Mouse (Mus musculus): ENCODE results near the gene Epha3.

Epha3 gene

DNA sequence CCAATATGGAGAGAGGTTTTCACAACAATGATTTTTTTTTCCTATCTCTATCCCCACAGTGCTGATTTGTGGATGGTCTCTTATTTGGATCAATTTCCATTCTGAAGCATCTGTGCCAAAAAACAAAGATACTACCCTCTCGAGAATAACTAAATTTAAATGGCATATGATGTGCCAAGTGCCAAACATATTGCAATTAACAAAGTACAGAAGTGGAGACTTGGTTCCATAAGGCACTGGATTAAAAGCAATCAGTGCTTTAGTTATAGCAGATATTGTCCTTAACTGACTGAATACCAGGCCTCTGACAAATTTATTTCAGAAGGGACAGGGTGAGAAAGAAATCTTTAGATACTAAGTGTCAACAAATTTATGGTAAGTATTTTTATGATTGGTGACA lies 81.9 kb downstream of the Epha3 start:
- no peak for DNase-seq

DNA sequence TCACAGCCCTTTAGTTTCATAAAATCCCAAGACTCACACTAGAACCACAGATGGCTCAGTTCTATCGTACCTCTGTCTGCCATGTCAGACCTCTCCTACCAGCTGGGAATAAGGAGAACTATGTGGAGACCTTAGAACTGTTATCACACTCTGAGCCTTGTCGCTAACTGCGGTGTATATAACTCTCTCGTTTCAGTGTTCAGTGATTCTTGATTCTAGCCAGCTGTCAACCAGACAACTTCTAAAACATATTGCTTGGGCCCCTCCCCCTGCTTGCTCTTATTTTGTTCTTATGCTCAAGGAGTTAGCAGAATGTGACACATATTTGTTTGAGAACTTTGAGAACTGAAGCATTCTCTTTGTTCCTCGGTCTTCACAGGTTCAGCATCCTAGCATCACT lies 83.8 kb downstream of the Epha3 start:
- no peak for DNase-seq

DNA sequence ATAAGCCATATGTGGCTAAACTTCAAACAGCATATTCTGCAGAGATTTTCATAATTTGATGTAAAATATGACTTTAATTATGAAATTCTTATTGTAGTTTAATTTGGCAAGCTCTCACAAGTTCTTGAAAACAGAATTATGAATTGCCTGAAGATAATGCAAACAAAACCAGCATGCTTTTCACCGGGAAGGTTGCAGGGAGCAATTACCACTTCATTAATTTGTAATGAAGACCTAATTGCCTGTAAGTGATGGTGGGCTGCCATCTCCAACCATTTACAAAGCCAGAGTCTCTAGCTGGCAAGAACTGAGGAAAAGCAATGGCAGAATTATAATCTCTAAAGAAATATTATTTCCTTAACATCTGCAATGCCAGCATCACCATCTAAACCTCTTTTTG lies 86.2 kb downstream of the Epha3 start:
- DNase-seq: no peak

DNA sequence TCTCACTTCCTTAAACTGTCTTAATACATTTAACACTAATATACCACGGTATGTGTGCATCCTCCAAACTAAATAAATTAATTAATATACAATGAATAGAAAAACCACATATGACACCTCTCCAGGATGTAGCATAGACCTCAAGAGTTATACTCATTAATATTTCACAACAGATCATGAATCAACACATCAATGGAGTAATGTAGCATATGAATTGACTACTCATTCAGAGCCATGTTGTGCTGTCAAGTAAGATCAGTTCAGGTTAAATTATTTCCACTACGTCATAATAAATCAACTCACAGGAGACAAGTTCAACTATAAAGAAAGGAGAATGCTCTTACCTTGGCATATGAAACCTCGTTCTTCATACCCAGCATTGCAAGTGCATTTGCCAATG lies 91.4 kb downstream of the Epha3 start:
- DNase-seq: no peak

DNA sequence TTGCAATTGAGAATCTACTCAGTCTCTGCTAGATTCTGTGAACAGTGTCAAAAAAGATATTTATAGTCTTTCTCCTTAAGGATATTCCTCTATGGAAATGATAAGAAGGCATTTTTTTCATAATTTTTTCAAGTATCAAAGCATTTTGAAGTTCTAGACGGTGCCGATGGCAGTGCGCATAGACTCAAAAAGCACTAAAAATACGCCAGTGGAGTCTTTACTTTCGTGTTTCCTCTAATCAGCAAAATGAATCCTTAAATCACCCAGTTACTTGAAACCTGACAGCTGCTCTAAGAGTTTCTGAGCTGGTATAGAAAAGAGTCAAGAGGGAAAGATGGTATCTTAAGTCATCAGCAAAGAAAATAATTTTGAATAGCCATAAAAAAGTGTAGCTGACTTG lies 96.4 kb downstream of the Epha3 start:
- no peak for DNase-seq

DNA sequence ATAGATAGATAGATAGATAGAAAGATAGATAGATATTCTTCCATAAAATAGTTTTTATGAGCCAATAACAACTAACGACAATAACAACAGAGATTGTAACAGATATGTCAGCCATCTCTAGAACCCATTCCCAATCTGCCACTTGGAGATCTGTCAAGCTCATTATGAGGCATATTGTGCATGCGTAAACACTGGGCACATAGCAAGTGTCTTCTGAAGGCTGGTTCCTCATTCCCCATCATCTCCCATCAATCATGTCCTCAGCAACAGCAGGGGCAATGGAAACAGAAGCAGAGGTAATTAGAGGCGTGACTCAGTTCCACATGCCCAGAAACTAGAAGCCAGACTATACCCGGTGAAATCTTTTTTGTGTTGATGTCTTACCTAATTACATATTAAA lies 102.8 kb downstream of the Epha3 start:
- no peak for DNase-seq

DNA sequence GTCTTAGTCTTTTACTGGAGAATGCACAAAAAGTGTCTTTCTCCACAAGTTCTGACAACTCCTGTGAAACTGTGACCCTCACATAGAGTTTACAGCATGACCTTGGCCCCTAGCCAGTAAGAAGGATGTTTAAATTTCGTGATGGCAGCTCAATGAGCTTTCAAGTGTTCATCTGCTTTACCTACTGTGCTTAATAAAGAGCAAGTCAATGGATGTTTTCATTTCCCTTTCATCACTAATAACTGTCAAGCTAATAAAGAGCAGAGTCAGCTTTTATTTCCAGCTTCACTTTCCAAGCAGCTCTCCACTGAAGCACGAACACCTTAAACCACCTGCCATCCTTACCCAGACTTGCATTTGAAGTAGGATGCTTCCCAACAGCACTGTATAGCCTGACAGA lies 103.9 kb downstream of the Epha3 start:
- DNase-seq: no peak

DNA sequence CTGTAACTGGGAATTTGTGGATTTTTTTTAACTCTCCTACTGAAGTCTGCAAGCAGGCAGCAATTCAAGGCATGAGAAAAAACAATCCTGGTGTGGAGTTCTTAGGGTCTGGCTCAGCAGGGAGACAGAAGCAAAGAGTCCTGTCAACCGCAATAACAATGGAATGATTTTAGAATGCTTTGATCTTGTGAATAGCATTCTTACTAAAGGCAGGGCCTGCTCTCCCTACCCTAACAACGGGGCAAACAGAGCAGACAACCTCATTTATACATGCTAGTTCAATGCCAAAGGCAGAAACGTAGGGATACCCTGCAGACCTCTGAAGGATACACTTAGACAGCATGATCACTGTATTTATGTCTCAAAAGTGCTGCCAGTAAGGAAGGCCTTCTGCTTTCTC lies 110.9 kb downstream of the Epha3 start:
- DNase-seq: no peak

DNA sequence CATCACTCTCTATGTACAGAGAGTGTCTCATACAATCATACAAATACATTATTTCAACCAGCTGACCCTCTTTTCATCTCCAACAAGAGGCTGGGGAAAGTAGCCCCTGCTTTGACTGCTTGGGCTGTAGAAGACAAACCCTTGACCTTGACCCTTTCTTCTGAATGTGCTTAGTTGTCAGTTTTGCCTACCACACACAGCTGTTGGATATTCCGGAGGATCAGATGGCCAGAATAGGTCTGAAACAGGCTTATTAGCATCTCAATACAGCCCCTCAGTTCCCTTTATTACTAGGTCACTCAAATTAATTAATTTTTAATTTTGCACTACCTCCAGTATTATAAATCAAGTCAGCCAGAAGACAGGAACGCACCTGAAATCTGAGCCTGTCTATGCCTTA lies 116.2 kb downstream of the Epha3 start:
- no peak for DNase-seq

DNA sequence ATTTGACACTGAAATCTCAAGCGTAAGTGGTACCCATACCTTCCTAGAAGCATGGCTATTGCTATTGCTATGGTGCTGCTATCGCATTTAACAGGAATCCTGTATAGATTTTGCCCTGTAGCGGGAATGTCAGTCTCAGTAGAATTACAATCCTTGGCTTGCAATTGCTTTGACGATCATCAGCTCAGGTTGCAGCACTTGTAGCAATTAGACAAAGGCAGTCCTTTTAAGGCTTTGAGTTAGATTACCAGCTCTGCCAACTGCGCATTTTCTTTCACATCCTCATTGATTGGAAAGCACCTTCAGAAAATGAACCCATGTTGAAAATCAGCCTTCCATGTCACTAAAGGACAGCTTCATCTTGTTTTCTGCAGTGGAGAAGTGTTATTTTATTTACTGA lies 118.5 kb downstream of the Epha3 start:
- DNase-seq: no peak

DNA sequence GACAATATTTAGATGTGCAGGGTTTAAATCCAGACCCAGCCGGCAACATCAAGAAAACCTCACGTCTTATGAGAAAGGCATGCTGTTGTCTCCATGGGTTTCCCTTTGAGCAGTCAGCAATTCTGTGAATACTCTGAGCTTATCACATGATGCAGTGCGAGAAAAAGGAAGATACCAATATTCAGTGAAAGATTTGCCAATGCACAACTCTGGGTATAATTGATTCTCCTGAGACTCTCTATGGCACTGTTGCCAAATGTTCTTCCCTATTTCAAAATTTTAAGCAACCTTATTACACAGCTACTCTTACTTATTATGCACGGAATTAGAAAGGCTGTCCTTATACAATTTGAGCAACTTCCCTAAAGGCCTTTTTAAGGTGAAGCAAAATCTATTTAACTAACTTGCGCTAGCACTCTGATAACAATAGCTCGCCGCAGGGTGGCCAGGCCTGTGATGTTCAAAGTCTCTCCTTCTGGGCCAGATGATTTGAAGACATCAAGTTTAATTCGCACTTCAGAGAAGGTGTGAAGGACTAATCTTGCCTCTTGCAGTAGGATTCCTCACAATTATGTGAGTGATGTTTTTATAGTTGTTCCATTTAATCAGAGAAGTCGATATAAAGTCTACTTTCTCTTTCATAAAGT lies 120.6 kb downstream of the Epha3 start:
- no peak for DNase-seq

DNA sequence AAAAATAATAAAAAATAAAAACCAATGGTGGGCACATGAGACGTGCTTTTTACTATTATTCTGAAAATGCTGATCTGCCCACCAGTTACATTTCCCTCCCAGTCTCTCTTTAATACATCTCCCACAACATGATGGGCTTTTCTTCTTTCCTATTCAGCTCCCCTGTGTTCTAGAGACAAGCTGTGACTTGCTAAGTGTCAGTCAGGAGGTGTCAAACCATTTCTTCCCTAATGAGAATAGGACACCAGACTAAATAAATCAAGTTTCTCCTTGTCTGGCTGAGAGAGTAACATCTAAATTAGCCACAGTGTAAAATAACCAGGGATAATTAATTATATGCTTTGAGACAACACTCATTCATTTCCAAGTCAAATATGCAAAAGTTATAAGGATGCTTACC lies 144.7 kb downstream of the Epha3 start:
- no peak for DNase-seq

DNA sequence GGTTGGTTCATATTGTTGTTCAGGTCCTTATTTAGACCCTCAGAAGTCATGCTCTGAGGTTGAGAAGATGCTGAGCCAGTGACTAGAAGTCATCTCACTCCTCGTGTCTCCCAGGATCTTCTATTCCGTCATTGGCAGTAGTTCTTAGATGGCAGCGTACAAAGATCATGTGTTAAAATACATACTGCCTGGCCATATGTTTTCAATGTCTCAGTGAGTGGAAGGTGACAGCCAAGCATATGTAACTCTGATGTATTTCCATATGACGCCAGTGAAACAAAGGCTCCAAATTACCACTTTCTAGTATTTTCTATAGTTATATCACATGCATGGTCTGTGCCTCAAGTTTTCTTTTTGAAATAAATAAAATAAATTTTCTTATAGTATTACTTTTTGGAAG lies 146.7 kb downstream of the Epha3 start:
- DNase-seq: no peak

DNA sequence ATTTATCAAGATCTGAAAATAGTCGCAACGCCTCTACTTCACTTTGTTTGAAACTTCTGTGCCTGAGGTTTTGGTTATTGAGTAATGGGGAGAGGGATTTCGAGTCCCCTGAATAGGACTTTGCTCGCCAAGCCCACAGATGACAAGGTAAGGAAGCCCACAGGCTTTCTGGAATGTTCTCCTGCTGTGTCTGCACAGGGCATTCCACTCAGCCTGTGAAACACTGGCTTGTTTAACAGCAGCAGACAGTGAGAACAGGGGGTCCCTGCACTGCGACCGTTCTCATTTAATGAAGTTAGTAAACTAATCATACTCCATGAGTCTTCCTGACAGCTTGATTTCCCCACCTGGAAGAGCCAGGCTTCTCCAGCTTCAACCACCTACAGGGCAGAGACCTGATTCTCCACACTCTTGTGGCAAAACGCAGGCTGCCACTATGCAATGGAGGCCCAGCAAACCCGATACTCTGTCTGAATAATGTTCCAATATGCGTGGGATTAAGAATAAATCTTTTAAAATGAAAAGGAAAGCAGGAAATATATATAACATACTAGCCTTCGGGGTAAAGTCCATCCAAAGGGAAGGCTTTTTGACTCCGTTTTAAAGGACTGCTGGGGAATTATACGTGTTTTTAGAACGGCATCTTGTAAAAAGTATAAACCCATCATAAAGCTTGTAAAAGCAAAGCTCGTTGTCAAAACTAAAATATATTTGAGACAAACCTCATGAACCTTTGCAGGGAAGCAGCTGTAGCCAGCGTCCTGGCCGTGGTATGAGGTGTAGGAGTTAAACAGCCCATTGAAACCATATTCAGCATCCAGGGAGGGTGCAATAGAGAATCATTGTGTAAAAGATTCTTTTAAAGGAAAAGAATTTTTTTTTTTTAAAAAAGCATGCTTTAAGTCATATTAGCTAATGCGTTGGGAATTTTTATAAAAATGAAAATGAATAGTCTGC lies 156.8 kb downstream of the Epha3 start:
- peak in 1 of 2 experiments; percentile 5 for DNase-seq

DNA sequence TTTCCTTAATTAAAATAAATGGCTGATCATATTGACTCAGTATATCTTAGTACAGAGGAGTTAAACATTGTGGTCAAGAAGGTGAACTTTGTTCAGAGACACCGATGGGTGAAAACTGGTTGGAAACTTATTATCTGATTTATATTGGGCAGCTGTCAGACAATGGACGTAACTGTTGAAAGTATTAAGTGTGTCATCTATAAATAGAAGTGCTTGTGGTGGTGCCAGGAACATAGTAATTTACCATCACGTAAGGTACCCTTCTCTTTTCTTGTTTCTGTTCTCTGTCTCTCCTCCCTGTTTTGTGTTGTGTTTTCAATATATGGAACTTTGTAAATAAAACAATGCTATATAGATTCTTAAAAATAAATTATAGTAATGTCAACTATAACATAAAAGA lies 174.6 kb downstream of the Epha3 start:
- no peak for DNase-seq

DNA sequence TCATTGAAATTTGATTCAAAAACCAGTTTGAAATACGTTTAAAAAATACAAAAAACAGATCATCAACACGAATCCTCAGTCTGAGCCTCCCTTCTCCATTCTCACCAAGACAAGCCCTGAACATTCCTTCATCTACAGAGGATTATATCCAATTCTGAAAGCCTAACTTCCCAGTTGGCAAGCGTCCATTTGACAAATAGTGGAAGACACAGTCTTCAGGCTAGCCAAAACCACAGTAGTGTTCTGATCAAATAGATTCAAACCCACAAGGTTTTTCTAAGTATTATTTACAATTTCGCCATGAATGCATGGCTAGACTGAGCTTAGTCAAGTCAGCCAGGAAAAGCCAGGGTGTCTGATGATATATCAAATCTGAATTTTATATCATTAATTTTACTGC lies 179.8 kb downstream of the Epha3 start:
- peak in 1 of 2 experiments; percentile 26 for DNase-seq

DNA sequence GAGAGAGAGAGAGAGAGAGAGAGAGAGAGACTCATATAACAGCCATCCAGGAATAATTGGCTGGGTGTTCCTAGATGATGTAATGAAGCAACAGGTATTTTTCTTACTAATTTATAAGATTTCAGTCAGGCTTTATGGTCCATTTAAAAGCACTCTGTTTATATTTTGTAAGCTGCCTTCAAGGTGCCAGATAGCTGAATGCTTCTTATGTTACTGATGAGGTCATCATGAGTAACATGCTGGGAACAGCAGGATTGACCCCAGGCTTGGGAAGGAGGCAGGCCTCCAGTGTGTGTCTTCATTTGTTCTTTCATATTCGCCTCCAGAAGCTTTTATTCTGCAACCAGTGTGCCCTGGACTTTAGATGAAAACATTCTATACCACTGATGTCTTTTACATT lies 189.5 kb downstream of the Epha3 start:
- peak; percentile 19 to 31 for DNase-seq

DNA sequence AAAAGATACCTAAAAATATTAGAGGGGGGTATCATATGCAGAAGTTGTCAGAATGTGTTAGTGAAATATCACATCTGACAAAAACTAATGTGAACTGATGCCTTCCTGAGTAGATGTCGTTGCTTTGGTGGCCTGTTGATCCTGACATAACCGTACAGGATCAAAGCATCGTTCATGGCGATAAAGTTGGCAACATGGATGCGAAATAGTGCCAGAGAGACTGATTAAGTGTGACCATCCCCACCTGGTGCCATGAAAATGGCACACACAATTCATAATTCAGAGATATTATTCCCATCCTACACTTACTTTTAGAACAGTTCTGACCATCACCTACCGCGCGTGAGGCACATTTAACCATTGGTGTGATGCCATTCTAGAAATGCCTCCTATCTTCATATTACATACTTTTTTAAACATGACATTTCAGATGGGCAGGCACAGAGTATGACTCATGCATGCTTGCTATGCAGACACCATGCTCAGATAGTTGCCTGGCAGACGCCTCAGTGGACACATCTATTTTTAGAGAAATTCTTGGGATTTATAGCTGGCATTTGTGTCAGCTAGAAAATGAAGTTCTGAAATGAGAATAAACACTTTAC lies 190.6 kb downstream of the Epha3 start:
- peak; percentile 57 to 69 for DNase-seq

DNA sequence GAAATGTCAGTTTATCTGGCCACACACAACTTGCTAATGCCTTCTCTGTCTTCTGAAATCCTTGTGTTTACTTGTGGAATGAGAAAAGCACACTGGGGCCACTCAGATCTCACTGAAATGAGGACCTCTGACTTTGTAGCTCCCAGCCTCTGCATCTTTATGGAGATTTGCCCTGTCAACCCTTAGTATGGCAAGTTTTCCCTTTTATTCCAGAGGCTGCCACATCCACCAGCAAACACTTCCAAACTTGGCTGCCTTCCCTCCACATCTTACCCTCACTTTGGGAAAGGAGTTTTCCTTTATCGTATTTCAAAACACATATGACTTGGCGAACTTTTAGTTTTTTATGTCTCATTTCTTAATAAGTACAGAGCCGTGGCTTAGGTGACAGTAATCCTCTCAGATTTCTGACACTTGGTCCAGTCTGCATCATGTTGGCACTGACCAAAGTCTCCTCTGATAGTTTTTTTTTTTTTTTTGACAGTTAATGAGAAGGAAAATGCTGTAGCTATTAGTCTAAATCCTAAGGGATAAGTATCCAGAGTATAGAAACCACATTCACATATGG lies 198.0 kb downstream of the Epha3 start:
- no peak for DNase-seq

DNA sequence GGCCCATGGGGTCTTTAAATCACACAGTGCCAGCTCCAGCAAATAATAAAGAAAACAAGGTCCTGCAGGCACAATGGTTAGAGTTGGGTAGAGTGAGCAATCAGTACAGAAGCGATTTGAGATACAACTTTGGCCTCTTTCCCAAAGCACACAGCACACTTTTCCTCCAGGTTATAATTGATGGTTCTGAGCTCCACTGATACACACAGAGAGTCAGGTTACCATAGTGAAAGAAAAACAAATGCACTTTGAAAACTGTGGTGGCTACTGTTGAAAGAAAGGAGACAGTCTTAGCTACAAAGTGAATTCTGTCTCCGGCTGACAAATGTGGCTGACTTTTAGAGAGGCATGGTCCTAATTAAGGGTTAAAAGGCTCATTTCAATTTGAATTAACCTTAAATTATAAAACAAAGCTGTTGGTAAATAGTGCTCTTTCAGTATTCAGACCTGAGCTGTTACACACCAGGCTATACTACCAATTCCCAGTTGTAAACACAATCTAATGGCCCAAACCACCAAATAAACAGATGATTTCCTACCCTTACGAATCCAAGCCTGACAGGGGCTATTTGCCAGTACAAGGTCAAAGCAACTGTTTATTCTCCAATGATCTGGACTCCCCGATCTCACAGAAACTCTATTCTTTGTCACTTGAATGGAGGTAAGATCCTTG lies 205.5 kb downstream of the Epha3 start:
- DNase-seq: no peak

DNA sequence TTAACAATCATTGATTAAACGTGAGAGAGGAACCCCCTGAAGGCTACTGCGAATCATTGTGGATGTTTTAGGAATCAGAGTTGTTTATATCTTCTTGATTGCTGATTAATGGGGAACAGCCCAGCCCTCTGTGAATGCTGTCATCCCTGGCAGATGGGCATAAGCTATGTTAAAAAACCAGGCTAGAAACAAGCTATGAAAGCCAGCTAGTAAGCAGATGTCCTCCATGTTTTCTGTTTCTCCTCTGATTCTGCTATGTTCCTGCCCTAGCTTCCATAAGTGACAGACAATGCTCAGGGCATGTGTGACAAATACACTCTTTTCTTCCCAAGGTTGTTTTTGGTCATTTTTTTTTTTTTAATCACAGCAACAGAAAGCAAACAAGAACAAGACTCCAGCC lies 206.2 kb downstream of the Epha3 start:
- DNase-seq: no peak

DNA sequence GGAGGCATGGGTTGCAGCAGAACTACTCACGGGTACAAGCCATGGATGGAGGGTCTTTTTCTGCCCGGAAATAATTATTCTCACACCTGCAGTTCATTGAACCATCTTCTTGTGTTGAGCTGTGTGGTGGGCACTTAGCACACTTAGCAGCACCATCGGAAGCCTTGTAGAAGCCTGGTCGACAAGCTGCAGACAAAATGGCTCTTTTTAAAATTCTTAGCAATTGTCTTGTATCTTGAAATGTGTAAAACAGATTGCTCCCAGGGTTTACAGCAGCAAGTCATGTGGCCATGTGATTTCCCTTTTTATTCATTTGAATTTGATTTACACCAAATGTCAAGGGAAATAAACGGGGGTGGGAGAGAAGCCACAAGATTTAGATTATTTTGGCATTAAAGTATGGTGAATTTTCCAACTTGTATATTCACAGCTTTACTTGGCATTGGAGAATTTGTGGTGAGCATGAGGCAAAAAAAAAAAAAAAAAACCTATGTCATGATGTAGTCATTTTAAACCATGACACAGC lies 210.5 kb downstream of the Epha3 start:
- no peak for DNase-seq

DNA sequence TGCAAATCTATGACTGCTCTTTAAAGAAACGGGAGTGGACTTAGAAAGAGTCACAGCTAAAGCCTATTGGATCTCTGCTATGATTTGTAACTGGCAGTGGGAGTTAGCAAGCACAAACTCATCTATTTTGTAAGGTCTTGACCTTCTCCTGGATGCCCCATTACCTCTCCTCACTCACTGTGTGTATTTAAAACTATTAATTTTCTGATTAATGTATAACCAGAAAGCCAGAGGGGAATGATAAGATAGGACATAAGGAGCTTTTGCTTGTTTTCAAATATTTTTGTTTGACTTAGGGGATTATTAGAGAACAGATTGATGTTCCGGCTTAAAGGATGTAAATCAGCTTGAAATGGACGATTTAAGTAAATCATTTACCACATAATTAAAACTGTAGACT lies 213.2 kb downstream of the Epha3 start:
- DNase-seq: no peak
